Mouse (Mus musculus) left cerebral cortex, postnatal 25 days (tissue): ENCODE data around the gene Olfr618. TPM values are rescaled to one million over a fixed set of nuclear protein-coding genes. Genes with fewer than 3 reads are reported as not detected.
"Not testable (repeated sequence)": the region's sequence is repeated elsewhere in the genome, so short reads cannot be mapped to it uniquely, and the experiment has no call there.

Experiments
- DNase-seq, 2 experiments: peaks; one replicate each; pipeline ENCODE4 v3.0.0; 2022; ENCODE audit warnings: low spot score in 2 of 2, mixed read lengths in 1 of 2
- intact Hi-C: fragments of 180-260 bp; cut with DNase I; formaldehyde crosslinking; loops from one replicate; pipeline ENCODE4 v1.15.1; 2025
- microRNA-seq, 2 experiments: library from miRNA; unstranded; fragments of <30 nt; microRNA quantifications; one replicate each; pipeline ENCODE4 v1.2.0; 2022
- total RNA-seq, 2 experiments: library from RNA; stranded (reverse); gene quantifications; 2 replicates each; pipeline ENCODE4 v1.2.3; 2021

Olfr618 gene
- total RNA-seq, result not detected

GRCm38 (mm10) chr7:103589803-103590202 is at the start of gene Olfr618:
TSS of gene Olfr618 (plus strand) at chr7:103590103.
- no peak for DNase-seq
- intact Hi-C loops, result no loop called here

DNA sequence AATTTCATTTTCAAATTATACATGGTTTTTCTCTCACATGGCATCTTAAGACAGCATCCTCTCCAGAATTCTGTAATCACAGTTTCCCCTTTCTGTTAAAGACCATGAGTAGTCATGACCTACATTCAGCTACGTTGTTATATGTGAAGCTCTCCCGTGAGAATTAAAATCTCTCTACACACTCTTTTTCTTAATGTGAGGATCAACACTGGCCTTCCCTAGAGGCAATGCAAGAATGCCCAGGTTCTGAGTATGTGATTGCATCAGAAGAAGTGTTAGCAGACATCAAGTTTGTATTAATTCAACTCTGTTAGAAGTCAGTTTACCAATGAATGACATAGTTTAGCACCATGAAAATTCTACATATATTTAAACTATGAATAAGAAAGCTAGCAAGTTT is 47.3 kb upstream of the Olfr618 start, which contains the start of gene Olfr612:
Olfr612 (minus strand) TSS at position 101 of the 400 bp plus-strand sequence.
- DNase-seq, intact Hi-C loops: not testable (repeated sequence)

GRCm38 (mm10) chr7:103547774-103548173 is 42.1 kb upstream of the Olfr618 start, which contains the start of gene Olfr613:
TSS of gene Olfr613 (plus strand) at chr7:103548074.
- DNase-seq, result no peak
- intact Hi-C loops, result no loop called here

GRCm38 (mm10) chr7:103555779-103556178 is 34.1 kb upstream of the Olfr618 start, which contains the start of gene Olfr615:
TSS of gene Olfr615 (plus strand) at chr7:103556079.
- intact Hi-C loops, result no loop called here
- DNase-seq, result no peak

- intact Hi-C loops, result no loop called here
- peak in 1 of 2 experiments; percentile 11 for DNase-seq
Measured at GRCm38 (mm10) chr7:103569043-103569442, 20.9 kb upstream of the Olfr618 start, which contains the start of gene Olfr616. TSS of gene Olfr616 (minus strand) at chr7:103569143.

DNA sequence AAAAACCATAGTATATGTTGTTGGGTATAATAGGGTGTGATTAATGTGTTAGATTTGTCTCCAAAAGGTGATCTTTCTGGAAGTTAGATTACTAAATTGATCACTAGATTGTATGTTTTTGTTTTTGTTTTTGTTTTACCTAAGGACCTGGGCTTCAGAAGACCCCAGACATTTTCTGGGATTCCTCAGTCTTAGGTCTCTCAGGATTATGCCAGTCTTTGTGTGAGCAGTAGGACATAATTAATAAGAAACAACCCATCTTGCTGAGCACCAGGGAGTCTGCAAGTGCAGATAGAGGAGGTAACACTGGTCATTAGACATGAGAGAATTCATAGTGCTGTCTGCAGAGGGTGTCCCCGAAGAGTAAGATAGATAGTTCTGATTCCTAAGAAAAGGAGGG is 17.1 kb upstream of the Olfr618 start, which contains the start of gene Olfr617:
Olfr617 (plus strand) TSS at position 301 of the 400 bp plus-strand sequence.
- intact Hi-C loops, result no loop called here
- DNase-seq, result no peak

- intact Hi-C loops, result no loop called here
- DNase-seq, result no peak
Measured at GRCm38 (mm10) chr7:103600275-103600674, 10.4 kb downstream of the Olfr618 start, which contains the start of gene Olfr619. TSS of gene Olfr619 (plus strand) at chr7:103600575.

- intact Hi-C loops, result no loop called here
Measured at GRCm38 (mm10) chr7:103607425-103607824, 17.5 kb downstream of the Olfr618 start.

GRCm38 (mm10) chr7:103612434-103612833 is 22.5 kb downstream of the Olfr618 start, which contains the start of gene Olfr620:
TSS of gene Olfr620 (minus strand) at chr7:103612534.
- intact Hi-C loops, result no loop called here

More at GRCm38 (mm10) chr7:103607425-103607824, 17.5 kb downstream of the Olfr618 start:
- DNase-seq, result no peak

DNA sequence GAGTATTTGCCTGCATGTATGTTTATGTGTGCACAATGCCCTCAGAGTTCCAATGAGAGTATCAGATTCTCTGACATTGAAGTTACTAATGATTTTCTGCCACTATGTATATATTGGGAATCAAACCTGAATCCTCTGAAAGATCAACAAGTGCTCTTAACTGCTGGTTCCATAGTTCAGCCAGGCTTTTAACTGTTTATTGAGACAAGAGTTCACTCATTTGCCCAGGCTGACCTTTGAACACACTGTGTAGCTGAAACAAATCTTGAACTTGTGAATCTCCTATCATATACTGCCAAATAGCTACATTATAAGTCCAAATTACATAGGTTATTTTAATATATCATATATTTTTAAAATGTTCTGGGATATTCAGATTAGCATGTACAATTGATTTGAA is 46.9 kb downstream of the Olfr618 start:
- DNase-seq, result no peak
- intact Hi-C loops, result no loop called here

More at GRCm38 (mm10) chr7:103612434-103612833, 22.5 kb downstream of the Olfr618 start, which contains the start of gene Olfr620:
- no peak for DNase-seq

DNA sequence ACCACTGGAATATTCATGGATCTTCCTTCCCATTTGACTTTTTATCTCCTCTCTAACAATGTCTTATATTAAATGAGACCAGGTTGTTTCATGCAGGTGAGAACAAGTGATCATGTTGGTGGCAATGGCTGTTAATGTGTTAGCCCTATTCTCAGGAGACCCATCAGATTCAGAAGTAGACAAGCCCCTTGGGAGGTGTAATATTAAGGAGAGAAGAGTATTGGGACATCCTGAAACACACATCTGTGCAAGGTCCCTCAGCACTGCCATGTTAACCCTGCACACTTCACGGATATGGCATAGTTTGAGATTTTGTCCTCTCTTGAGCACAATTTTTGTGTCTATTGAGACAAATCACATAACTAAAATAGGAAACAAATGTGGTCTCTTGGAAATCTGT is 52.7 kb downstream of the Olfr618 start, which contains the start of gene Olfr622:
Olfr622 (minus strand) TSS at position 101 of the 400 bp plus-strand sequence.
- intact Hi-C loops, result no loop called here
- no peak for DNase-seq

GRCm38 (mm10) chr7:103644070-103644469 is 54.2 kb downstream of the Olfr618 start:
- intact Hi-C loops, result no loop called here
- no peak for DNase-seq

Small RNA genes lying within 50 kb of the gene (microRNA-seq; reads per million reads assigned to microRNA genes)
- 0 reads per million in 2 experiments for gene Gm26506

Other genes starting within 250 kb of the Olfr618 start
- not detected for gene Olfr600, start 240.4 kb upstream of the Olfr618 start, total RNA-seq
- gene Olfr601, start 227.4 kb upstream of the Olfr618 start, total RNA-seq, result not detected
- gene Olfr603, start 203.9 kb upstream of the Olfr618 start, total RNA-seq, result not detected
- not detected for gene Usp17lc, start 175.0 kb upstream of the Olfr618 start, total RNA-seq
- gene Olfr605, start 144.7 kb upstream of the Olfr618 start, total RNA-seq, result not detected
- gene Olfr606, start 141.1 kb upstream of the Olfr618 start, total RNA-seq, result not detected
- not detected for gene Olfr607, start 126.0 kb upstream of the Olfr618 start, total RNA-seq
- gene Olfr608, start 120.2 kb upstream of the Olfr618 start, total RNA-seq, result not detected
- gene Olfr609, start 92.0 kb upstream of the Olfr618 start, total RNA-seq, result not detected
- gene Olfr610, start 78.0 kb upstream of the Olfr618 start, total RNA-seq, result not detected
- not detected for gene Olfr611, start 69.3 kb upstream of the Olfr618 start, total RNA-seq
- gene Olfr612, start 47.4 kb upstream of the Olfr618 start, total RNA-seq, result not detected
- not detected for gene Olfr613, start 42.0 kb upstream of the Olfr618 start, total RNA-seq
- not detected for gene Olfr615, start 34.0 kb upstream of the Olfr618 start, total RNA-seq
- gene Olfr616, start 21.0 kb upstream of the Olfr618 start, total RNA-seq, result not detected
- gene Olfr617, start 17.0 kb upstream of the Olfr618 start, total RNA-seq, result not detected
- gene Olfr619, start 10.5 kb downstream of the Olfr618 start, total RNA-seq, result not detected
- not detected for gene Olfr620, start 22.4 kb downstream of the Olfr618 start, total RNA-seq
- gene Olfr622, start 52.6 kb downstream of the Olfr618 start, total RNA-seq, result not detected
- gene Olfr623, start 73.6 kb downstream of the Olfr618 start, total RNA-seq, result not detected
- gene Olfr624, start 81.1 kb downstream of the Olfr618 start, total RNA-seq, result under 1 TPM in 1 of 2 experiments, not detected in 1; 0.07 TPM
- gene Olfr625-ps1, start 92.6 kb downstream of the Olfr618 start, total RNA-seq, result not detected
- not detected for gene Olfr243, start 124.6 kb downstream of the Olfr618 start, total RNA-seq
- not detected for gene Olfr628, start 140.3 kb downstream of the Olfr618 start, total RNA-seq
- not detected for gene Olfr629, start 154.8 kb downstream of the Olfr618 start, total RNA-seq
- not detected for gene Olfr630, start 167.2 kb downstream of the Olfr618 start, total RNA-seq
- gene Olfr69, start 181.5 kb downstream of the Olfr618 start, total RNA-seq, result not detected
- gene Olfr68, start 189.6 kb downstream of the Olfr618 start, total RNA-seq, result not detected
- not detected for gene Olfr67, start 201.7 kb downstream of the Olfr618 start, total RNA-seq
- gene Hbb-bt, start 223.9 kb downstream of the Olfr618 start, total RNA-seq, result 10 to 100 TPM; 78.9 to 84.4 TPM
- gene Hbb-bs, start 238.0 kb downstream of the Olfr618 start, total RNA-seq, result 100 to 1,000 TPM; 511 to 567 TPM